In the genomic region with DNA sequence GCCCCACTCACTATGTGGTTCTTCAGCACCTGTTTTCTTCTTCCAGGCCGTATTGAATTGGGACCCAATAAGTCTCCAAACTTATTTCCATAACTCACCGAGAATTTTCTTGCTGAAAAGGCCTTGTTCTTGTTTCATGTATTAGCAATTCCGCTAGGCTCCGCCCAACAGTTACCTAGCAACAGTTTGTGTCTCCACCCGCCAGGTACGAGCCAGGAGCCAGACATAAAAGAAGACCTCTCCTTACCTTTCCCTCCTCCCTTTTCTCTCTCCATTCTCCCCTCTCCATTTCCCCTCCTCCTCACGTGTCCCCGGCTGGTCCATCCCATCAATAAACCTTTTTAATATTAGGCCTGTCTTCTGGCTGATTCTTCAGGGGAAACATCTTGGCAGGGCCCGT, we compare ENCODE assay signal across 9 mouse cellular contexts. TPM values are rescaled to one million over a fixed set of nuclear protein-coding genes. Genes with fewer than 3 reads are reported as not detected.
DNase-seq lines count a peak whose midpoint lies in the region; ATAC-seq lines count a peak whose summit lies in the region.
"Had no signal": no experiment of that assay in that cellular context is flagged by ENCODE, and none has a peak within 500 bp of the region (broad histone marks: within the 10 kb centered on the region; RNA-seq: fewer than 3 reads in every experiment).

No protein-coding gene starts in this region.

- peaks cover 22% of the 10 kb centered on the region for H3K4me1 ChIP-seq in hindbrain, embryonic 14.5 days (replicated peaks; ENCODE audit: control insufficient read depth, insufficient read depth, low read length)
- peaks cover 27% of the 10 kb centered on the region for H3K4me1 ChIP-seq in neural tube, embryonic 15.5 days

- 20% methylated on average over 9 of the region's 9 CpGs for WGBS in hindbrain, embryonic 14.5 days
- WGBS in neural tube, embryonic 15.5 days, result 16% methylated on average over 9 of the region's 9 CpGs

- no peak overlapping the region for H3K4me3 ChIP-seq in hindbrain, embryonic 14.5 days (replicated peaks; ENCODE audit: low read length)
- no peak overlapping the region for H3K4me3 ChIP-seq in neural tube, embryonic 15.5 days (replicated peaks)

- no peaks in the 10 kb centered on the region for H3K27me3 ChIP-seq in hindbrain, embryonic 14.5 days (ENCODE audit: control insufficient read depth, insufficient read depth, low read length)
- H3K27me3 ChIP-seq in neural tube, embryonic 15.5 days (replicated peaks), result 0 out of 2 replicates have a peak, but pooled peaks cover 5% of the 10 kb centered on the region

- H3K36me3 ChIP-seq in hindbrain, embryonic 14.5 days (replicated peaks; ENCODE audit: control insufficient read depth, insufficient read depth), result no peaks in the 10 kb centered on the region
- H3K36me3 ChIP-seq in neural tube, embryonic 15.5 days, result no peaks in the 10 kb centered on the region

- peak; percentile 43 for DNase-seq in kidney, adult 11 months
- no peak for DNase-seq in kidney, postnatal 4 days
- DNase-seq in hindbrain, embryonic 14.5 days (ENCODE audit: low spot score), result no peak
- peak; percentile 42 for DNase-seq in liver
- DNase-seq in cerebellum, adult 8-10 months, result no peak
- DNase-seq in left cerebral cortex, postnatal 4 days, result no peak

- no peak overlapping the region for H3K9ac ChIP-seq in hindbrain, embryonic 14.5 days
- no peak overlapping the region for H3K9ac ChIP-seq in neural tube, embryonic 15.5 days (replicated peaks)

- H3K27ac ChIP-seq in hindbrain, embryonic 14.5 days, result no peak overlapping the region
- H3K27ac ChIP-seq in neural tube, embryonic 15.5 days (replicated peaks), result no peak overlapping the region

- intact Hi-C loops in left cerebral cortex, postnatal 4 days (cut with DNase I), result no loop called here

- peak overlapping the region; percentile 35 for H3K4me2 ChIP-seq in hindbrain, embryonic 14.5 days (replicated peaks)
- H3K4me2 ChIP-seq in neural tube, embryonic 15.5 days, result peak overlapping the region; percentile 22; the same call in 1 of the 2 replicates

- H3K9me3 ChIP-seq in hindbrain, embryonic 14.5 days (ENCODE audit: control insufficient read depth, low read length), result no peaks in the 10 kb centered on the region
- no peaks in the 10 kb centered on the region for H3K9me3 ChIP-seq in neural tube, embryonic 15.5 days (replicated peaks)
- H3K9me3 ChIP-seq: G1E had no signal

- ATAC-seq in hindbrain, embryonic 14.5 days (ENCODE audit: low FRiP score), result no peak
- ATAC-seq in neural tube, embryonic 15.5 days (ENCODE audit: low FRiP score), result no peak
- no peak for ATAC-seq in activated CD4-positive, CD25-positive, alpha-beta regulatory T cell, adult 4 months

RNA-seq across cellular contexts. Expression of gene Tsc1, which starts 2.7 kb away (rescaled TPM):
- 29.2 and 29.4 TPM in 2 replicates for polyA plus RNA-seq in hindbrain, embryonic 14.5 days (2014; fragmentation: Nextera tagmentation; extraction: Ambion mirVana)
- 29.8 and 33.3 TPM in 2 replicates for polyA plus RNA-seq in neural tube, embryonic 15.5 days (2015; fragmentation: Nextera tagmentation; extraction: Ambion mirVana)
- 10 to 100 TPM; 56.9 to 58.6 TPM for total RNA-seq in left cerebral cortex, postnatal 4 days (2021)
- polyA plus RNA-seq in activated CD4-positive, CD25-positive, alpha-beta regulatory T cell, adult 4 months (2017; shearing (Covaris generic)), result 10 to 100 TPM; 13.9 to 16.2 TPM

RNA-seq across cellular contexts. Expression of gene Gfi1b, which starts 16.6 kb away (rescaled TPM):
- not detected in 2 replicates for polyA plus RNA-seq in hindbrain, embryonic 14.5 days (2014; fragmentation: Nextera tagmentation; extraction: Ambion mirVana)
- 0.87 TPM in 1 of 2 replicates, not detected in the other for polyA plus RNA-seq in neural tube, embryonic 15.5 days (2015; fragmentation: Nextera tagmentation; extraction: Ambion mirVana)
- total RNA-seq in left cerebral cortex, postnatal 4 days (2021), result not detected
- under 1 TPM; 0.20 to 0.85 TPM for polyA plus RNA-seq in activated CD4-positive, CD25-positive, alpha-beta regulatory T cell, adult 4 months (2017; shearing (Covaris generic))

RNA-seq across cellular contexts. Expression of gene Gtf3c5, which starts 54.8 kb away (rescaled TPM):
- polyA plus RNA-seq in hindbrain, embryonic 14.5 days (2014; fragmentation: Nextera tagmentation; extraction: Ambion mirVana), result 28.6 and 29.3 TPM in 2 replicates
- 37.2 and 40.1 TPM in 2 replicates for polyA plus RNA-seq in neural tube, embryonic 15.5 days (2015; fragmentation: Nextera tagmentation; extraction: Ambion mirVana)
- 10 to 100 TPM; 26.6 to 27.8 TPM for total RNA-seq in left cerebral cortex, postnatal 4 days (2021)
- 10 to 100 TPM; 12.5 to 20.3 TPM for polyA plus RNA-seq in activated CD4-positive, CD25-positive, alpha-beta regulatory T cell, adult 4 months (2017; shearing (Covaris generic))

Comparison
In these comparisons a context has a peak if more than half of its experiments do, and no peak if none do; other contexts are left out.
1. DNase-seq: peak in kidney, adult 11 months (single experiment) and liver (single experiment); none in kidney, postnatal 4 days (0 of 2), hindbrain, embryonic 14.5 days (single experiment), cerebellum, adult 8-10 months (single experiment) and left cerebral cortex, postnatal 4 days (single experiment).